Mouse (Mus musculus) cerebellum, adult 2 months (tissue): ENCODE data around the gene Fam102b.

Experiments
- CTCF ChIP-seq: fragments of 200-500 bp; IDR thresholded peaks from 2 replicates; pipeline ENCODE4 v1.5.1; 2011; ENCODE audit warnings: low read depth, mild to moderate bottlenecking, control low read depth, low read length, moderate library complexity, borderline replicate concordance; ENCODE audit not compliant: insufficient read depth
- POLR2A ChIP-seq: fragments of 200-500 bp; IDR thresholded peaks from 2 replicates; pipeline ENCODE4 v1.6.1; 2011; ENCODE audit warnings: low read length, control low read depth, borderline replicate concordance; ENCODE audit not compliant: insufficient read depth

DNA sequence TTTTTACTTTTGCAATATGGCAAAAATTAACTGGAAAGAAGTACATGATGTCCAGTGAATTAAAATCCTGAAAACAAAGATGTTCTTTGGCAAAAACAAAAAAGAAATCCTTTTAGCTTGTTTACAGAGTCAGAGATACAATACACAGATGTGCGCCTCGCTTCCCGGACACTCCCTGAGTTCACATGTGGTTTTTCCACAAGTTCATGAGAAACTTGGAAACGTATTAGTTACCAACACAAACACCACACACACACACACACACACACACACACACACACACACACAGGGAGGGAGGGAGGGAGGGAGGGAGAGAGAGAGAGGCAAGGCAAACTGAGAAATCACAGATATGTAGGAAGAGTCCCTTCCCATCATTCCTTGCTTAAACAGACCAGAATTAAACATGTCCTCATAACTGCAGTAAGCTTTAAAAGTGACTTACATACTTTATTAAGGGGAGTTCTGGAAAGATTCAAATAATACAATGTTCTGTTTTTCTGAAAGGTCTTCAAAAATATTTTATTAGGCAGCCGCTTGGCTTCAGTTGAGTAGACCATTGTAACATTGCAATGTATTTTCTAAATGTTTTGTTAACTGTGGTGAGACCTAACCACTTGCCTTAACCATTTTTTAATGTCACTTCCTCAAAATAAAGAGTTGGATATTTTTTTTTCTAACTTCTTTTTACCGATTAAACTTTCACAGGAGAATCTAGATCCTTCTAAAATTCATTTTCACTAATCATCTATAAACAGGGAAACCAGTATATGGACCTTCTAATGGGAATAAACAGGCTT, 5.5 kb downstream of the Fam102b start:
- TF ChIP-seq POLR2A (no peak), CTCF (no peak)
